ENCODE assay signal across 9 mouse cellular contexts in the genomic region with DNA sequence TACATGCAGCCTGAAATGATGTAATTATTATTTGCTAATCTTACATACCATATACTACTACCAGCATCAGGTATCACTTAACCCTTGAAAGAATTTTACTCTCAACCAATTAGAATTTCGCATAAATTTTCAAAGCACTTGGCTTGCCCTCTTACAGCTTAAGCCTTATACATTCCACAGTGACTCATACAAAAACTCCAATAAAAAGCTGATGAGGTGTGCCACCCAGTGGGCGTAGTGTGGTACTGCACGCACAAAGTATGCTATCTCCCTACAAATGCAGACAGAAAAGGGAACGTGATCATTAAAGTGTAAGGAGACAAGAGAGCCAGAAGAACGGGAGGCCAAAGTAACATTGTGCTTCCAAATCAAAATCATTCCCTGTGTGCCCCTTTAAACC. TPM values are rescaled to one million over a fixed set of nuclear protein-coding genes. Genes with fewer than 3 reads are reported as not detected.
DNase-seq lines count a peak whose midpoint lies in the region; ATAC-seq and TF ChIP-seq lines count a peak whose summit lies in the region.
"Had no signal": no experiment of that assay in that cellular context is flagged by ENCODE, and none has a peak within 500 bp of the region (broad histone marks: within the 10 kb centered on the region; RNA-seq: fewer than 3 reads in every experiment).

No protein-coding gene starts in this region.

- no peak overlapping the region for H3K27ac ChIP-seq in hindbrain, embryonic 10.5 days
- no peak overlapping the region for H3K27ac ChIP-seq in hindbrain, embryonic 13.5 days
- no peak overlapping the region for H3K27ac ChIP-seq in small intestine, adult 2 months (ENCODE audit: insufficient read depth, low read depth, low read length)
- H3K27ac ChIP-seq: macrophage had no signal

- ATAC-seq in hindbrain, embryonic 13.5 days (ENCODE audit: low FRiP score): no peak

- H3K9me3 ChIP-seq in hindbrain, embryonic 10.5 days: no peaks in the 10 kb centered on the region
- H3K9me3 ChIP-seq in hindbrain, embryonic 13.5 days: no peaks in the 10 kb centered on the region

- WGBS in hindbrain, embryonic 10.5 days: 23% methylated on average over 5 of the region's 5 CpGs
- 17% methylated on average over 5 of the region's 5 CpGs for WGBS in hindbrain, embryonic 13.5 days
- WGBS in lung, adult 2 months: 23% methylated on average over 5 of the region's 5 CpGs
- WGBS in small intestine, adult 2 months: 16% methylated on average over 5 of the region's 5 CpGs

- H3K9ac ChIP-seq in hindbrain, embryonic 13.5 days: no peak overlapping the region

- no peak overlapping the region for H3K4me3 ChIP-seq in hindbrain, embryonic 10.5 days
- no peak overlapping the region for H3K4me3 ChIP-seq in hindbrain, embryonic 13.5 days
- no peak overlapping the region for H3K4me3 ChIP-seq in lung, adult 2 months (replicated peaks; ENCODE audit: extremely low read depth, low read depth, low read length)
- no peak overlapping the region for H3K4me3 ChIP-seq in small intestine, adult 2 months (ENCODE audit: low read depth, low read length)

- H3K4me1 ChIP-seq in hindbrain, embryonic 10.5 days (replicated peaks): no peaks in the 10 kb centered on the region
- H3K4me1 ChIP-seq in hindbrain, embryonic 13.5 days (replicated peaks): no peaks in the 10 kb centered on the region
- no peaks in the 10 kb centered on the region for H3K4me1 ChIP-seq in lung, adult 2 months (ENCODE audit: control insufficient read depth, insufficient read depth, low read length)
- no peaks in the 10 kb centered on the region for H3K4me1 ChIP-seq in small intestine, adult 2 months (ENCODE audit: control insufficient read depth, insufficient read depth, insufficient read length, low read length)

- no peak for TF ChIP-seq POLR2A in lung, adult 2 months (IDR thresholded peaks at IDR 0.05; ENCODE audit: borderline replicate concordance, extremely low read depth, low read depth, low read length)
- TF ChIP-seq POLR2A in small intestine, adult 2 months (IDR thresholded peaks at IDR 0.05; ENCODE audit: low read depth, low read length): no peak

- DNase-seq in hindbrain, embryonic 10.5 days (ENCODE audit: low spot score): peak; percentile 38
- DNase-seq in MN1 (ENCODE audit: low spot score): peak; percentile 43
- peak; percentile 58 for DNase-seq in cerebellum, adult 9-10 months
- DNase-seq in frontal cortex, postnatal 10 days (ENCODE audit: low spot score in 2 of 2): peak; percentile 14 to 27
- DNase-seq in layer of hippocampus, adult 9-10 months (ENCODE audit: low spot score): peak; percentile 46
- DNase-seq in lung, adult 2 months: peak; percentile 30

- no peak overlapping the region for H3K4me2 ChIP-seq in hindbrain, embryonic 13.5 days

- no peaks in the 10 kb centered on the region for H3K36me3 ChIP-seq in hindbrain, embryonic 10.5 days
- no peaks in the 10 kb centered on the region for H3K36me3 ChIP-seq in hindbrain, embryonic 13.5 days
- no peaks in the 10 kb centered on the region for H3K36me3 ChIP-seq in small intestine, adult 2 months (ENCODE audit: control insufficient read depth, insufficient read depth, low read length)

- peaks cover 24% of the 10 kb centered on the region; the same call in 1 of the 2 replicates for H3K27me3 ChIP-seq in hindbrain, embryonic 10.5 days (ENCODE audit: insufficient read depth, poor library complexity, severe bottlenecking)
- H3K27me3 ChIP-seq in hindbrain, embryonic 13.5 days: no peaks in the 10 kb centered on the region
- H3K27me3 ChIP-seq in small intestine, adult 2 months (ENCODE audit: control insufficient read depth, insufficient read depth, low read length): no peaks in the 10 kb centered on the region

- peak; percentile 63 for TF ChIP-seq CTCF in lung, adult 2 months (IDR thresholded peaks at IDR 0.05; ENCODE audit: insufficient read depth, low read length)
- peak; percentile 12; the same call in 1 of the 2 replicates for TF ChIP-seq CTCF in small intestine, adult 2 months (IDR thresholded peaks at IDR 0.05; ENCODE audit: extremely low read depth, insufficient read length, insufficient replicate concordance, low read depth, low read length)

RNA-seq across cellular contexts. Expression of a gene that starts 31.8 kb away (rescaled TPM):
- 0.44 and 0.68 TPM in 2 replicates for polyA plus RNA-seq in hindbrain, embryonic 10.5 days (2016; fragmentation: Nextera tagmentation; extraction: Ambion mirVana)
- 0.91 and 1.3 TPM in 2 replicates for polyA plus RNA-seq in hindbrain, embryonic 13.5 days (2015; fragmentation: Nextera tagmentation; extraction: Ambion mirVana)
- 0.37 and 0.78 TPM in 2 replicates for polyA plus RNA-seq in lung, adult 2 months (2012; rRNA removed)
- 9.9 and 28.5 TPM in 2 replicates for polyA plus RNA-seq in small intestine, adult 2 months (2012; rRNA removed)
- polyA plus RNA-seq: macrophage had no signal

RNA-seq across cellular contexts. Expression of a gene that starts 39.0 kb away (rescaled TPM):
- polyA plus RNA-seq in hindbrain, embryonic 10.5 days (2016; fragmentation: Nextera tagmentation; extraction: Ambion mirVana): 5.8 and 6.0 TPM in 2 replicates
- polyA plus RNA-seq in hindbrain, embryonic 13.5 days (2015; fragmentation: Nextera tagmentation; extraction: Ambion mirVana): 4.4 and 4.6 TPM in 2 replicates
- 1.9 and 2.6 TPM in 2 replicates for polyA plus RNA-seq in lung, adult 2 months (2012; rRNA removed)
- polyA plus RNA-seq in small intestine, adult 2 months (2012; rRNA removed): 0.74 and 1.8 TPM in 2 replicates

RNA-seq across cellular contexts. Expression of a gene that starts 50.3 kb away (rescaled TPM):
- polyA plus RNA-seq in hindbrain, embryonic 10.5 days (2016; fragmentation: Nextera tagmentation; extraction: Ambion mirVana): 0.26 and 0.41 TPM in 2 replicates
- polyA plus RNA-seq in hindbrain, embryonic 13.5 days (2015; fragmentation: Nextera tagmentation; extraction: Ambion mirVana): 0.25 TPM in 1 of 2 replicates, not detected in the other
- polyA plus RNA-seq in lung, adult 2 months (2012; rRNA removed): 0.15 TPM in 2 replicates
- polyA plus RNA-seq in small intestine, adult 2 months (2012; rRNA removed): not detected in 2 replicates
- polyA plus RNA-seq: macrophage had no signal
